Comparison of ENCODE assay signal across 8 mouse cellular contexts in the genomic region with DNA sequence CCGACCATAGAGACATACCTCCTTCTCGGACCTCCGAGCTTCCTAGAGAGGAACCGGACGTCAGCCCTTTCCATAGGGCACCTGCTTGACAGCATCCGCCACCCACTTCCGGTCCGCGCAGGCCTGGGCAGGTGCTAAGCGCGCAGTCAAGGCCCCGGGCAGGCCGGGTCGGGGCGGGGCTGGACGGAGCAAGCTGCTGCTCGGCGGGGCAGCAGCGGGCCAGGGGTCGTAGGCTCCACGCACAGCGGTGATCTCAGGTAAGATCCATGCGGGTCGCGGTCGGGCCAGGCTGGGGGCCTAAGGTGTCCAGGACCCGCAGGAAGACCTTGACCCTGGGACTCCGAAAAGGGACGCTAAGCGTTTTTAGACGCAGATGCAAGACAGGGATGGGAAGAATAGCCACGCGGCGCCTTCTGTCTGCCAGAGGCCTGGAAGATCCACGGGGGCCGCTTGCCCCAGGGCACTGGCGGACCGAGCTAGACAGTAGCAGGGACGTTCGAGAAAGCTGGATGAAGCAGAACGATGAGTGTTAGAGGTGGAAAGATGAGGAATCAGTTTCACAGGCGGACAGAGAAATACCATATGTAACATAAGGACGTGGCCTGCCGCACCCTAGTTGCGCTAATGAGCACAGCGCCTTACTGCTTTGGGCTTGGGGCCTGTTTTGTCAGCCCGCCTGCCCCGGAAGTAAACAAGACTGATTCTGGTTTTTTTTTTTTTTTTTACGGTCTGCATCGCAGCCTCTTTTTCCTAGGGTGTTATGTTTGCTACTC. TPM values are rescaled to one million over a fixed set of nuclear protein-coding genes. Genes with fewer than 3 reads are reported as not detected.
DNase-seq lines count a peak whose midpoint lies in the region; ATAC-seq lines count a peak whose summit lies in the region.

Gene Zscan25, plus strand, starts transcription at position 130 of the 773 bp plus-strand sequence.

- H3K9ac ChIP-seq in hindbrain, embryonic 16.5 days (ENCODE audit: low read depth, low read length) = peak within 1 kb of the TSS; percentile 98

- peaks cover 9% of the 10 kb centered on the region for H3K4me1 ChIP-seq in hindbrain, embryonic 16.5 days (ENCODE audit: control insufficient read depth, insufficient read depth, low read depth, low read length)

- H3K4me3 ChIP-seq in hindbrain, embryonic 16.5 days (ENCODE audit: low read length) = peak within 1 kb of the TSS; percentile 95
- H3K4me3 ChIP-seq in macrophage (ENCODE audit: inconsistent target) = peak within 1 kb of the TSS; percentile 97

- H3K4me2 ChIP-seq in hindbrain, embryonic 16.5 days (ENCODE audit: low read length) = peak within 1 kb of the TSS; percentile 90

- H3K27ac ChIP-seq in hindbrain, embryonic 16.5 days (ENCODE audit: low read depth, low read length) = peak within 1 kb of the TSS; percentile 87
- peak within 1 kb of the TSS; percentile 74 for H3K27ac ChIP-seq in macrophage

- under 1% methylated on average over 50 of the region's 50 CpGs for WGBS in hindbrain, embryonic 16.5 days
- WGBS in macrophage (ENCODE audit: missing documents) = 1% methylated on average over 47 of the region's 50 CpGs

- H3K9me3 ChIP-seq in hindbrain, embryonic 16.5 days (ENCODE audit: control insufficient read depth, low read length) = no peaks in the 10 kb centered on the region

- peaks cover 45% of the 10 kb centered on the region for H3K79me2 ChIP-seq in macrophage (ENCODE audit: inconsistent target)

- DNase-seq in WW6 (ENCODE audit: low read depth, low spot score) = peak; percentile 82
- peak; percentile 76 to 86 for DNase-seq in cerebellum, postnatal 4 days (ENCODE audit: low spot score in 2 of 2)
- DNase-seq in gastrocnemius, adult 18-20 months (ENCODE audit: low spot score) = peak; percentile 92
- peak; percentile 91 to 92 for DNase-seq in left cerebral cortex, adult 18-20 months (ENCODE audit: low spot score in 2 of 2)
- DNase-seq in right cerebral cortex, adult 18-20 months = peak; percentile 94
- DNase-seq in urinary bladder, postnatal 10 days (ENCODE audit: low spot score) = peak; percentile 66

- peak; percentile 98 for ATAC-seq in hindbrain, embryonic 16.5 days

- H3K27me3 ChIP-seq in hindbrain, embryonic 16.5 days (replicated peaks; ENCODE audit: control insufficient read depth, insufficient read depth, low read length) = no peaks in the 10 kb centered on the region

- peaks cover 22% of the 10 kb centered on the region for H3K36me3 ChIP-seq in hindbrain, embryonic 16.5 days (ENCODE audit: control insufficient read depth, insufficient read depth, low read length)
- peaks cover 22% of the 10 kb centered on the region for H3K36me3 ChIP-seq in macrophage (ENCODE audit: inconsistent target)

RNA-seq across cellular contexts. Expression of gene Zscan25, which starts in this region (rescaled TPM):
- 1 to 10 TPM; 7.9 to 8.0 TPM for total RNA-seq in gastrocnemius, adult 18-20 months (2021)
- polyA plus RNA-seq in hindbrain, embryonic 16.5 days (2015; fragmentation: Nextera tagmentation; extraction: Ambion mirVana) = 0.40 and 0.47 TPM in 2 replicates
- total RNA-seq in left cerebral cortex, adult 18-20 months (2021) = 10 to 100 TPM; 19.6 to 22.9 TPM
- total RNA-seq in macrophage (2018; cell fraction: chromatin; rRNA removed) = 10 to 100 TPM in 24 of 26 experiments, 1 to 10 TPM in 2; 5.5 to 28.7 (median 18.4) TPM
- total RNA-seq in macrophage (2018; cell fraction: cytosol; rRNA removed) = 10 to 100 TPM in 13 of 26 experiments, 1 to 10 TPM in 13; 5.5 to 13.2 (median 10.1) TPM
- total RNA-seq in macrophage (2018; cell fraction: nucleus; rRNA removed) = 10 to 100 TPM in 22 of 26 experiments, 1 to 10 TPM in 4; 7.8 to 19.3 (median 13.6) TPM
- polyA plus RNA-seq in macrophage (2018) = 8.7 to 9.0 TPM (median 8.9 TPM) in 3 replicates

Comparison
In these comparisons a context has a peak if more than half of its experiments do, and no peak if none do; other contexts are left out.
1. Peak in every context shown above with its lines: DNase-seq, ATAC-seq, H3K4me3 ChIP-seq and H3K27ac ChIP-seq.
2. Peak in ATAC-seq, H3K4me3 ChIP-seq, H3K27ac ChIP-seq, H3K9ac ChIP-seq and H3K4me2 ChIP-seq in hindbrain, embryonic 16.5 days; RNA of the gene not detected or under 1 TPM.